Mouse (Mus musculus) layer of hippocampus, postnatal 36 days (tissue): ENCODE data around the gene Ston1. TPM values are rescaled to one million over a fixed set of nuclear protein-coding genes. Genes with fewer than 3 reads are reported as not detected.
A peak's percentile ranks its signal among the peaks of the same experiment; 100 is the strongest.

ENCODE experiments used
- DNase-seq, 2 experiments: peaks; one replicate each; pipeline ENCODE4 v3.0.0; 2022
- total RNA-seq, 2 experiments: library from RNA; stranded (reverse); gene quantifications; 2 replicates each; pipeline ENCODE4 v1.2.3; 2021

Gene Ston1
- total RNA-seq, 2 experiments from 2014 or later = 8.8 to 11.0 TPM

GRCm38 (mm10) chr17:88626347-88626811 is 28.9 kb downstream of the Ston1 start:
- no peak for DNase-seq

- no peak for DNase-seq
These were observed 29.7 kb downstream of the Ston1 start for GRCm38 (mm10) chr17:88627150-88627549.

- DNase-seq = no peak
These were observed 31.3 kb downstream of the Ston1 start for GRCm38 (mm10) chr17:88628676-88629380.

GRCm38 (mm10) chr17:88629381-88629759 is 31.9 kb downstream of the Ston1 start:
- DNase-seq = no peak

GRCm38 (mm10) chr17:88629931-88630553 is 32.6 kb downstream of the Ston1 start:
- DNase-seq = no peak

GRCm38 (mm10) chr17:88630554-88630948 is 33.1 kb downstream of the Ston1 start:
- DNase-seq = no peak

GRCm38 (mm10) chr17:88632631-88633030 is 35.1 kb downstream of the Ston1 start:
- DNase-seq = no peak

- DNase-seq = no peak
These were observed 38.6 kb downstream of the Ston1 start for GRCm38 (mm10) chr17:88636076-88636475.

- no peak for DNase-seq
These were observed 39.1 kb downstream of the Ston1 start for GRCm38 (mm10) chr17:88636587-88636986.

GRCm38 (mm10) chr17:88641012-88641411 is 43.5 kb downstream of the Ston1 start:
- peak; percentile 41 to 64 for DNase-seq

- DNase-seq = no peak
These were observed 44.4 kb downstream of the Ston1 start for GRCm38 (mm10) chr17:88641836-88642235.

GRCm38 (mm10) chr17:88644876-88645275 is 47.4 kb downstream of the Ston1 start:
- no peak for DNase-seq

GRCm38 (mm10) chr17:88645299-88645698 is 47.8 kb downstream of the Ston1 start:
- DNase-seq = no peak

- DNase-seq = no peak
These were observed 49.7 kb downstream of the Ston1 start for GRCm38 (mm10) chr17:88647149-88647548.

- DNase-seq = peak; percentile 70 to 76
These were observed 54.5 kb downstream of the Ston1 start for GRCm38 (mm10) chr17:88652010-88652409.

- DNase-seq = peak; percentile 85 to 90
These were observed 55.4 kb downstream of the Ston1 start for GRCm38 (mm10) chr17:88652702-88653374.

GRCm38 (mm10) chr17:88653375-88653769 is 55.9 kb downstream of the Ston1 start:
- DNase-seq = no peak

GRCm38 (mm10) chr17:88658510-88658909 is 61.0 kb downstream of the Ston1 start:
- DNase-seq = no peak

- no peak for DNase-seq
These were observed 68.6 kb downstream of the Ston1 start for GRCm38 (mm10) chr17:88666076-88666475.

GRCm38 (mm10) chr17:88668452-88668851 is 71.0 kb downstream of the Ston1 start, which contains the start of gene Gtf2a1l:
Gene Gtf2a1l, plus strand, starts transcription at chr17:88668660.
- DNase-seq = peak; percentile 63 to 69

GRCm38 (mm10) chr17:88669921-88670320 is 72.4 kb downstream of the Ston1 start:
- no peak for DNase-seq

GRCm38 (mm10) chr17:88670800-88671199 is 73.3 kb downstream of the Ston1 start:
- DNase-seq = no peak
